Mouse (Mus musculus) left cerebral cortex, adult 8-10 months (tissue): ENCODE data around the gene Polr3gl. TPM values are rescaled to one million over a fixed set of nuclear protein-coding genes. Genes with fewer than 3 reads are reported as not detected.
"Not testable (repeated sequence)": the region's sequence is repeated elsewhere in the genome, so short reads cannot be mapped to it uniquely, and the experiment has no call there.

Experiments
- DNase-seq, 2 experiments: peaks; one replicate each; pipeline ENCODE4 v3.0.0; 2022; ENCODE audit warnings: low spot score in 2 of 2
- total RNA-seq, 4 experiments: library from RNA; stranded (reverse); gene quantifications; 2 replicates each; pipeline ENCODE4 v1.2.4; 2022

The Polr3gl gene
- total RNA-seq, result 10 to 100 TPM; 22.8 to 26.6 (median 24.3) TPM

- DNase-seq, result peak; percentile 93
Observed at GRCm38 (mm10) chr3:96593790-96594560, at the start of gene Polr3gl. Gene Polr3gl, minus strand, starts transcription at chr3:96594181.

GRCm38 (mm10) chr3:96639219-96639618 lies 45.2 kb upstream of the Polr3gl start:
- no peak for DNase-seq

GRCm38 (mm10) chr3:96636448-96636847 lies 42.5 kb upstream of the Polr3gl start:
- DNase-seq, result no peak

- DNase-seq, result no peak
Observed at GRCm38 (mm10) chr3:96635906-96636305, 41.9 kb upstream of the Polr3gl start.

- DNase-seq, result peak; percentile 82 to 87
Observed at GRCm38 (mm10) chr3:96634928-96635879, 41.2 kb upstream of the Polr3gl start, which contains the start of the genes Pex11b and Gm42957. Gene Pex11b, plus strand, starts transcription at chr3:96635376. Gene Gm42957, plus strand, starts transcription at chr3:96635474.

GRCm38 (mm10) chr3:96634015-96634414 lies 40.0 kb upstream of the Polr3gl start:
- DNase-seq, result no peak

- DNase-seq, result no peak
Observed at GRCm38 (mm10) chr3:96632058-96632457, 38.1 kb upstream of the Polr3gl start.

GRCm38 (mm10) chr3:96629729-96630600 lies 36.0 kb upstream of the Polr3gl start, which contains the start of gene Rbm8a:
Gene Rbm8a, plus strand, starts transcription at chr3:96629933.
- DNase-seq, result peak; percentile 95 to 96

- DNase-seq, result no peak
Observed at GRCm38 (mm10) chr3:96623201-96623600, 29.2 kb upstream of the Polr3gl start.

- no peak for DNase-seq
Observed at GRCm38 (mm10) chr3:96617941-96618340, 24.0 kb upstream of the Polr3gl start.

GRCm38 (mm10) chr3:96606618-96607017 lies 12.6 kb upstream of the Polr3gl start:
- DNase-seq, result no peak

GRCm38 (mm10) chr3:96606007-96606406 lies 12.0 kb upstream of the Polr3gl start:
- not testable (repeated sequence) for DNase-seq

GRCm38 (mm10) chr3:96603311-96603710 lies 9.3 kb upstream of the Polr3gl start:
- no peak for DNase-seq

GRCm38 (mm10) chr3:96602704-96603084 lies 8.7 kb upstream of the Polr3gl start:
- no peak for DNase-seq

- no peak for DNase-seq
Observed at GRCm38 (mm10) chr3:96601941-96602703, 8.1 kb upstream of the Polr3gl start.

GRCm38 (mm10) chr3:96601251-96601787 lies 7.3 kb upstream of the Polr3gl start:
- peak; percentile 43 to 61 for DNase-seq

- peak; percentile 80 to 94 for DNase-seq
Observed at GRCm38 (mm10) chr3:96600639-96601250, 6.8 kb upstream of the Polr3gl start, which contains the start of gene Lix1l. Gene Lix1l, plus strand, starts transcription at chr3:96601149.

GRCm38 (mm10) chr3:96599411-96599810 lies 5.4 kb upstream of the Polr3gl start:
- no peak for DNase-seq

GRCm38 (mm10) chr3:96599069-96599393 lies 5.0 kb upstream of the Polr3gl start:
- no peak for DNase-seq
